Mouse (Mus musculus) lung, postnatal 0 days (tissue): Measurements from ENCODE around the gene Fam178b. TPM values are rescaled to one million over a fixed set of nuclear protein-coding genes. Genes with fewer than 3 reads are reported as not detected.

Experiments used
- ATAC-seq: fragments of 200-750 bp; cut with Nextera tagmentation; 2 replicates; pipeline ENCODE4 v1.8.0; 2017; ENCODE audit warnings: moderate library complexity
- DNase-seq: peaks from one replicate; pipeline ENCODE4 v3.0.0-alpha.2; 2016; ENCODE audit warnings: low spot score
- H3K27ac ChIP-seq: fragments of 300-500 bp; sonication (generic); 2 replicates; pipeline ENCODE4 v1.5.1; 2014; ENCODE audit warnings: antibody characterized with exemption, mild to moderate bottlenecking, low read length, mixed read lengths
- H3K27me3 ChIP-seq: fragments of 300-500 bp; sonication (generic); replicated peaks from 2 replicates; pipeline ENCODE4 v1.6.1; 2014; ENCODE audit warnings: low read length, mixed read lengths; ENCODE audit not compliant: insufficient read depth
- H3K36me3 ChIP-seq: fragments of 300-500 bp; sonication (generic); 2 replicates; pipeline ENCODE4 v1.6.1; 2014; ENCODE audit warnings: low read length, mixed read lengths; ENCODE audit not compliant: insufficient read depth
- H3K4me1 ChIP-seq: fragments of 300-500 bp; sonication (generic); 2 replicates; pipeline ENCODE4 v1.6.1; 2014; ENCODE audit warnings: antibody characterized with exemption, low read depth, low read length, mixed read lengths; ENCODE audit not compliant: insufficient read depth
- H3K4me2 ChIP-seq: fragments of 300-500 bp; sonication (generic); replicated peaks from 2 replicates; pipeline ENCODE4 v1.6.1; 2014; ENCODE audit warnings: low read depth, mild to moderate bottlenecking, low read length, moderate library complexity, mixed read lengths
- H3K4me3 ChIP-seq: fragments of 300-500 bp; sonication (generic); 2 replicates; pipeline ENCODE4 v1.5.1; 2014; ENCODE audit warnings: low read depth, low read length
- H3K9ac ChIP-seq: fragments of 300-500 bp; sonication (generic); replicated peaks from 2 replicates; pipeline ENCODE4 v1.6.1; 2014; ENCODE audit warnings: low read depth, mild to moderate bottlenecking
- H3K9me3 ChIP-seq: fragments of 300-500 bp; sonication (generic); 2 replicates; pipeline ENCODE4 v1.6.1; 2016; ENCODE audit warnings: low read length, mixed read lengths
- CTCF ChIP-seq: IDR thresholded peaks from 2 replicates; pipeline ENCODE4 v1.5.1; 2016; ENCODE audit warnings: antibody characterized with exemption, mild to moderate bottlenecking
- EP300 ChIP-seq: IDR thresholded peaks from 2 replicates; pipeline ENCODE4 v1.6.1; 2016; ENCODE audit warnings: antibody characterized with exemption, mild to moderate bottlenecking, control low read depth
- WGBS: fragments of 180-500 bp; shearing (Covaris S2); extraction: QIAGEN DNeasy Blood & Tissue Kit; methylation state at CpG from one replicate; pipeline ENCODE4 v1.1.7; 2014; 5-methylcytosine and 5-hydroxymethylcytosine counted together
- polyA plus RNA-seq: library from polyadenylated mRNA; unstranded; fragments of >200 nt; fragmentation: Nextera tagmentation; extraction: Ambion mirVana; gene quantifications from 2 replicates; pipeline ENCODE4 v1.2.1, GENCODE M21; 2015

Gene Fam178b
- polyA plus RNA-seq, 1 experiment from 2014 or later, result 5.1 TPM

GRCm38 (mm10) chr1:36588476-36589450, 94.2 kb downstream of the Fam178b start:
- ATAC-seq (peak; percentile 64), DNase-seq (peak; percentile 67)
- Histone ChIP-seq H3K4me1 (peaks cover 23% of the 10 kb centered on the region), H3K4me2 (no peak overlapping the region), H3K36me3 (no peaks in the 10 kb centered on the region), H3K9ac (no peak overlapping the region), H3K4me3 (no peak overlapping the region), H3K27ac (peak overlapping the region; percentile 62), H3K9me3 (no peaks in the 10 kb centered on the region), H3K27me3 (no peaks in the 10 kb centered on the region)
- TF ChIP-seq CTCF, result no peak
- TF ChIP-seq EP300, result no peak
- WGBS, result 50% methylated on average over 13 of the region's 13 CpGs

- no peaks in the 10 kb centered on the region for H3K27me3 ChIP-seq
- H3K4me2 ChIP-seq, result no peak overlapping the region
- TF ChIP-seq EP300, result no peak
- TF ChIP-seq CTCF, result no peak
- no peaks in the 10 kb centered on the region for H3K9me3 ChIP-seq
- no peak overlapping the region for H3K9ac ChIP-seq
- H3K4me1 ChIP-seq, result peaks cover 23% of the 10 kb centered on the region
- 76% methylated on average over 6 of the region's 6 CpGs for WGBS
- H3K4me3 ChIP-seq, result no peak overlapping the region
- no peak for DNase-seq
- H3K36me3 ChIP-seq, result no peaks in the 10 kb centered on the region
- H3K27ac ChIP-seq, result 0 out of 2 replicates have a peak overlapping the region, but pooled peaks have one; percentile 62
- ATAC-seq, result no peak
These were observed 95.1 kb downstream of the Fam178b start for GRCm38 (mm10) chr1:36587860-36588259.

GRCm38 (mm10) chr1:36586288-36586687, 96.7 kb downstream of the Fam178b start:
- Histone ChIP-seq H3K4me2 (no peak overlapping the region), H3K4me3 (no peak overlapping the region), H3K36me3 (no peaks in the 10 kb centered on the region), H3K9me3 (no peaks in the 10 kb centered on the region), H3K27me3 (no peaks in the 10 kb centered on the region), H3K4me1 (peaks cover 23% of the 10 kb centered on the region), H3K9ac (no peak overlapping the region), H3K27ac (no peak overlapping the region)
- no peak for DNase-seq
- 54% methylated on average over 4 of the region's 4 CpGs for WGBS
- ATAC-seq, result no peak
- no peak for TF ChIP-seq CTCF
- no peak for TF ChIP-seq EP300

GRCm38 (mm10) chr1:36583408-36584116, 99.4 kb downstream of the Fam178b start:
- Histone ChIP-seq H3K27ac (no peak overlapping the region), H3K9ac (no peak overlapping the region), H3K36me3 (no peaks in the 10 kb centered on the region), H3K4me3 (no peak overlapping the region), H3K27me3 (no peaks in the 10 kb centered on the region), H3K4me2 (no peak overlapping the region), H3K9me3 (no peaks in the 10 kb centered on the region), H3K4me1 (peaks cover 16% of the 10 kb centered on the region)
- 70% methylated on average over 8 of the region's 8 CpGs for WGBS
- TF ChIP-seq EP300, result no peak
- no peak for TF ChIP-seq CTCF
- no peak for ATAC-seq
- DNase-seq, result no peak

- Histone ChIP-seq H3K4me1 (peaks cover 11% of the 10 kb centered on the region), H3K4me3 (no peak overlapping the region), H3K27me3 (no peaks in the 10 kb centered on the region), H3K36me3 (no peaks in the 10 kb centered on the region), H3K9ac (no peak overlapping the region), H3K27ac (no peak overlapping the region), H3K9me3 (no peaks in the 10 kb centered on the region), H3K4me2 (no peak overlapping the region)
- DNase-seq, result no peak
- TF ChIP-seq EP300 (no peak), CTCF (no peak)
- no peak for ATAC-seq
- WGBS, result 70% methylated on average over 8 of the region's 8 CpGs
These were observed 100.8 kb downstream of the Fam178b start for GRCm38 (mm10) chr1:36582211-36582610.

- TF ChIP-seq EP300 (no peak), CTCF (no peak)
- H3K9ac ChIP-seq, result no peak overlapping the region
- H3K4me1 ChIP-seq, result peaks cover 11% of the 10 kb centered on the region
- H3K27ac ChIP-seq, result 0 out of 2 replicates have a peak overlapping the region, but pooled peaks have one; percentile 71
- no peaks in the 10 kb centered on the region for H3K9me3 ChIP-seq
- H3K4me2 ChIP-seq, result no peak overlapping the region
- no peaks in the 10 kb centered on the region for H3K36me3 ChIP-seq
- DNase-seq (no peak), ATAC-seq (no peak)
- 84% methylated on average over 5 of the region's 5 CpGs for WGBS
- no peak overlapping the region for H3K4me3 ChIP-seq
- no peaks in the 10 kb centered on the region for H3K27me3 ChIP-seq
These were observed 101.7 kb downstream of the Fam178b start for GRCm38 (mm10) chr1:36581260-36581659.
